Mouse (Mus musculus) small intestine, adult 2 months (tissue): Measurements from ENCODE around the gene Kcnh7.

Source experiments
- CTCF ChIP-seq: fragments of 200-500 bp; IDR thresholded peaks from 2 replicates; pipeline ENCODE4 v1.5.1; 2012; ENCODE audit warnings: low read depth, mild to moderate bottlenecking, control low read depth, inconsistent platforms, low read length, moderate library complexity, mixed read lengths; ENCODE audit not compliant: insufficient replicate concordance, insufficient read length; ENCODE audit errors: extremely low read depth
- POLR2A ChIP-seq: fragments of 200-500 bp; IDR thresholded peaks from 2 replicates; pipeline ENCODE4 v1.6.1; 2012; ENCODE audit warnings: low read depth, mild to moderate bottlenecking, control low read depth, inconsistent platforms, low read length, moderate library complexity

- TF ChIP-seq CTCF, result no peak
- TF ChIP-seq POLR2A, result no peak
Measured at GRCm38 (mm10) chr2:62923803-62924202, 260.3 kb downstream of the Kcnh7 start.
